13 mouse cellular contexts compared by ENCODE assay signal in genomic region chr5:35390848-35391655, GRCm38 (mm10). TPM values are rescaled to one million over a fixed set of nuclear protein-coding genes. Genes with fewer than 3 reads are reported as not detected.
DNase-seq lines count a peak whose midpoint lies in the region; ATAC-seq and TF ChIP-seq lines count a peak whose summit lies in the region.
"Had no signal": no experiment of that assay in that cellular context is flagged by ENCODE, and none has a peak within 500 bp of the region (broad histone marks: within the 10 kb centered on the region; RNA-seq: fewer than 3 reads in every experiment).

No protein-coding gene starts in this region.

- H3K9me3 ChIP-seq in heart, embryonic 13.5 days, result no peaks in the 10 kb centered on the region
- H3K9me3 ChIP-seq in ES-Bruce4 (replicated peaks; ENCODE audit: control insufficient read depth, insufficient read depth, low read length, poor library complexity, severe bottlenecking), result no peaks in the 10 kb centered on the region
- H3K9me3 ChIP-seq in hindbrain, embryonic 11.5 days (ENCODE audit: control insufficient read depth, low read length), result no peaks in the 10 kb centered on the region
- H3K9me3 ChIP-seq in midbrain, embryonic 11.5 days (ENCODE audit: control insufficient read depth, low read length), result no peaks in the 10 kb centered on the region

- H3K36me3 ChIP-seq in heart, embryonic 13.5 days, result no peaks in the 10 kb centered on the region
- no peaks in the 10 kb centered on the region for H3K36me3 ChIP-seq in ES-Bruce4 (ENCODE audit: control insufficient read depth, insufficient read depth, low read length, poor library complexity, severe bottlenecking)
- H3K36me3 ChIP-seq in hindbrain, embryonic 11.5 days (ENCODE audit: control insufficient read depth, insufficient read depth, low read length), result no peaks in the 10 kb centered on the region
- H3K36me3 ChIP-seq in midbrain, embryonic 11.5 days (ENCODE audit: control insufficient read depth, insufficient read depth, low read length), result no peaks in the 10 kb centered on the region

- no peak for TF ChIP-seq EP300 in ES-Bruce4 (IDR thresholded peaks at IDR 0.05; ENCODE audit: insufficient read depth, low read depth, low read length)

- no peak for TF ChIP-seq POLR2A in ES-Bruce4 (IDR thresholded peaks at IDR 0.05; ENCODE audit: insufficient read depth, low read length)

- peak overlapping the region; percentile 53 for H3K4me3 ChIP-seq in heart, embryonic 13.5 days
- H3K4me3 ChIP-seq in ES-Bruce4 (ENCODE audit: low read depth, low read length), result peak overlapping the region; percentile 45; the same call in 1 of the 2 replicates
- H3K4me3 ChIP-seq in hindbrain, embryonic 11.5 days (ENCODE audit: low read depth, low read length), result peak overlapping the region; percentile 18
- no peak overlapping the region for H3K4me3 ChIP-seq in midbrain, embryonic 11.5 days (ENCODE audit: low read depth, low read length)

- peak overlapping the region; percentile 75 for H3K4me2 ChIP-seq in heart, embryonic 13.5 days
- no peak overlapping the region; the same call in 1 of the 2 replicates for H3K4me2 ChIP-seq in hindbrain, embryonic 11.5 days (replicated peaks; ENCODE audit: low read depth, low read length)
- no peak overlapping the region for H3K4me2 ChIP-seq in midbrain, embryonic 11.5 days

- DNase-seq in heart, postnatal 36 days, result no peak
- peak; percentile 47 for DNase-seq in hindbrain, embryonic 11.5 days (ENCODE audit: low spot score)
- DNase-seq in midbrain, embryonic 11.5 days (ENCODE audit: low spot score, missing footprints), result peak; percentile 93
- no peak for DNase-seq in gastrocnemius, postnatal 14 days
- no peak for DNase-seq in thymus, postnatal 36 days
- DNase-seq in frontal cortex, postnatal 10 days (ENCODE audit: low spot score in 2 of 2), result no peak
- DNase-seq: adrenal gland, adult 8-10 months; cerebellum, adult 9-11 months; right cerebral cortex, postnatal 4 days had no signal

- no peak overlapping the region for H3K27ac ChIP-seq in heart, embryonic 13.5 days (replicated peaks)
- no peak overlapping the region for H3K27ac ChIP-seq in ES-Bruce4 (ENCODE audit: insufficient read depth, low read length)
- H3K27ac ChIP-seq in hindbrain, embryonic 11.5 days (ENCODE audit: low read depth, low read length), result no peak overlapping the region
- no peak overlapping the region for H3K27ac ChIP-seq in midbrain, embryonic 11.5 days (ENCODE audit: low read depth, low read length)

- 3% methylated on average over 22 of the region's 22 CpGs for WGBS in heart, embryonic 13.5 days
- 5% methylated on average over 22 of the region's 22 CpGs for whole genome bisulfite sequencing in hindbrain, embryonic 11.5 days
- 3% methylated on average over 22 of the region's 22 CpGs for WGBS in midbrain, embryonic 11.5 days

- TF ChIP-seq CTCF in ES-Bruce4 (IDR thresholded peaks at IDR 0.05; ENCODE audit: low read depth, low read length), result no peak

- peaks cover 100% of the 10 kb centered on the region for H3K27me3 ChIP-seq in heart, embryonic 13.5 days (replicated peaks)
- peaks cover 34% of the 10 kb centered on the region for H3K27me3 ChIP-seq in ES-Bruce4 (ENCODE audit: control insufficient read depth, insufficient read depth, low read length, poor library complexity, severe bottlenecking)
- H3K27me3 ChIP-seq in hindbrain, embryonic 11.5 days (ENCODE audit: control insufficient read depth, insufficient read depth, low read length), result peaks cover 100% of the 10 kb centered on the region
- H3K27me3 ChIP-seq in midbrain, embryonic 11.5 days (ENCODE audit: control insufficient read depth, insufficient read depth, low read length), result peaks cover 100% of the 10 kb centered on the region

- peaks cover 27% of the 10 kb centered on the region for H3K4me1 ChIP-seq in heart, embryonic 13.5 days
- no peaks in the 10 kb centered on the region for H3K4me1 ChIP-seq in ES-Bruce4 (ENCODE audit: control insufficient read depth, insufficient read depth, low read length)
- H3K4me1 ChIP-seq in hindbrain, embryonic 11.5 days (replicated peaks; ENCODE audit: control insufficient read depth, insufficient read depth, low read length), result peaks cover 6% of the 10 kb centered on the region; the same call in 1 of the 2 replicates
- peaks cover 12% of the 10 kb centered on the region for H3K4me1 ChIP-seq in midbrain, embryonic 11.5 days (ENCODE audit: control insufficient read depth, insufficient read depth, low read length)

- intact Hi-C loops in heart, postnatal 36 days (cut with DNase I), result no loop called here
- intact Hi-C loops in gastrocnemius, postnatal 14 days (cut with DNase I; ENCODE audit: low total_unique reads), result no loop called here

- H3K9ac ChIP-seq in heart, embryonic 13.5 days, result peak overlapping the region; percentile 19; the same call in 1 of the 2 replicates
- peak overlapping the region; percentile 58; the same call in 1 of the 2 replicates for H3K9ac ChIP-seq in ES-Bruce4 (ENCODE audit: low read depth, poor library complexity, severe bottlenecking)
- no peak overlapping the region for H3K9ac ChIP-seq in hindbrain, embryonic 11.5 days (ENCODE audit: low read depth, low read length)
- H3K9ac ChIP-seq in midbrain, embryonic 11.5 days (ENCODE audit: low read length), result no peak overlapping the region

- no peak for ATAC-seq in heart, embryonic 13.5 days (ENCODE audit: extremely low read depth, insufficient number of reproducible peaks, low FRiP score, low TSS enrichment)
- ATAC-seq in hindbrain, embryonic 11.5 days (ENCODE audit: low FRiP score), result no peak
- no peak for ATAC-seq in midbrain, embryonic 11.5 days (ENCODE audit: low FRiP score)
- ATAC-seq: CD4-positive, CD25-positive, alpha-beta regulatory T cell, adult 4 months had no signal

RNA-seq across cellular contexts. Expression of gene Hmx1, which starts 2.1 kb away (rescaled TPM):
- 0.13 TPM in 1 of 2 replicates, not detected in the other for polyA plus RNA-seq in heart, embryonic 13.5 days (2015; fragmentation: Nextera tagmentation; extraction: Ambion mirVana)
- total RNA-seq in heart, postnatal 36 days (2021), result not detected
- not detected in 2 replicates for polyA plus RNA-seq in ES-Bruce4 (2011; ENCODE audit: insufficient read depth, insufficient read length, low read depth, missing spikeins)
- 6.1 and 6.9 TPM in 2 replicates for polyA plus RNA-seq in hindbrain, embryonic 11.5 days (2014; fragmentation: Nextera tagmentation; extraction: Ambion mirVana)
- polyA plus RNA-seq in midbrain, embryonic 11.5 days (2014; fragmentation: Nextera tagmentation; extraction: Ambion mirVana), result 0.10 TPM in 1 of 2 replicates, not detected in the other
- total RNA-seq in gastrocnemius, postnatal 14 days (2021), result not detected
- total RNA-seq: adrenal gland, adult 8-10 months had no signal
- polyA plus RNA-seq: CD4-positive, CD25-positive, alpha-beta regulatory T cell, adult 4 months; large intestine, adult 2 months had no signal

Comparison
In these comparisons a context has a peak if more than half of its experiments do, and no peak if none do; other contexts are left out.
1. H3K9ac ChIP-seq: peak in heart, embryonic 13.5 days (single experiment) and ES-Bruce4 (single experiment); none in hindbrain, embryonic 11.5 days (single experiment) and midbrain, embryonic 11.5 days (single experiment).
2. DNase-seq: peak in hindbrain, embryonic 11.5 days (single experiment) and midbrain, embryonic 11.5 days (single experiment); none in heart, postnatal 36 days (0 of 2), gastrocnemius, postnatal 14 days (single experiment), thymus, postnatal 36 days (0 of 2) and frontal cortex, postnatal 10 days (0 of 2).